Mouse (Mus musculus) stomach, postnatal 0 days (tissue): ENCODE results near the gene Iqcn.

ENCODE experiments used
- CTCF ChIP-seq: IDR thresholded peaks from 2 replicates; pipeline ENCODE4 v1.5.1; 2016; ENCODE audit warnings: antibody characterized with exemption, low read depth, mild to moderate bottlenecking, moderate library complexity
- EP300 ChIP-seq: optimal IDR thresholded peaks from 2 replicates; pipeline ENCODE3; 2016; ENCODE audit warnings: antibody characterized with exemption

- TF ChIP-seq CTCF: no peak
- no peak for TF ChIP-seq EP300
Measured at GRCm38 (mm10) chr8:70721601-70722000, 18.3 kb downstream of the Iqcn start.
